Mouse (Mus musculus): ENCODE measurements at regions not wholly inside any gene's neighbourhood (a gene's known extent, or its start where the extent isn't known, plus 50 kb on each side); places are given as distances from the start of the nearest gene placed in this dataset.

GRCm38 (mm10) chr16:93191174-93191573, 365.2 kb upstream of the Runx1 start:
- Histone ChIP-seq H3K27me3 (ENCODE audit: control insufficient read depth, insufficient read depth, insufficient read length) (no peaks in the 10 kb centered on the region), H3ac (ENCODE audit: control insufficient read depth, insufficient read length) (no peak overlapping the region), H3K4me2 (ENCODE audit: low read depth) (no peak overlapping the region), H3K36me3 (ENCODE audit: control insufficient read depth, insufficient read depth) (no peaks in the 10 kb centered on the region), H3K79me2 (ENCODE audit: control insufficient read depth, insufficient read depth) (no peaks in the 10 kb centered on the region), H3K4me3 (no peak overlapping the region)
- no peak for TF ChIP-seq REST (IDR thresholded peaks at IDR 0.05; ENCODE audit: insufficient read depth, insufficient read length)

GRCm38 (mm10) chr16:93190301-93190700, 364.4 kb upstream of the Runx1 start:
- Histone ChIP-seq H3K4me3 (no peak overlapping the region), H3K4me2 (ENCODE audit: low read depth) (no peak overlapping the region), H3K27me3 (ENCODE audit: control insufficient read depth, insufficient read depth, insufficient read length) (no peaks in the 10 kb centered on the region), H3ac (ENCODE audit: control insufficient read depth, insufficient read length) (no peak overlapping the region), H3K36me3 (ENCODE audit: control insufficient read depth, insufficient read depth) (no peaks in the 10 kb centered on the region), H3K79me2 (ENCODE audit: control insufficient read depth, insufficient read depth) (no peaks in the 10 kb centered on the region)
- TF ChIP-seq MYOD1 (IDR thresholded peaks at IDR 0.05; ENCODE audit: control insufficient read depth in 1 of 3, insufficient read length in 2 of 3, low read depth in 2 of 3), result no peak
- no peak for TF ChIP-seq CEBPB (IDR thresholded peaks at IDR 0.05; ENCODE audit: insufficient read depth, poor library complexity, severe bottlenecking)
- TF ChIP-seq POLR2AphosphoS2 (IDR thresholded peaks at IDR 0.05; ENCODE audit: insufficient read length, low read depth), result no peak
- TF ChIP-seq REST (IDR thresholded peaks at IDR 0.05; ENCODE audit: insufficient read depth, insufficient read length), result no peak
- no peak for TF ChIP-seq MAX (IDR thresholded peaks at IDR 0.05; ENCODE audit: low read depth)
- TF ChIP-seq SRF (IDR thresholded peaks at IDR 0.05; ENCODE audit: control insufficient read depth, insufficient read length, low read depth), result no peak
- TF ChIP-seq POLR2A (IDR thresholded peaks at IDR 0.05; ENCODE audit: insufficient read length, low read depth), result no peak
- TF ChIP-seq USF1 (IDR thresholded peaks at IDR 0.05; ENCODE audit: low read depth), result no peak
- no peak for TF ChIP-seq TCF3 (IDR thresholded peaks at IDR 0.05; ENCODE audit: insufficient read length, low read depth)
- TF ChIP-seq E2F4 (IDR thresholded peaks at IDR 0.05; ENCODE audit: insufficient read depth), result no peak
- no peak for TF ChIP-seq MYOG (IDR thresholded peaks at IDR 0.05; ENCODE audit: control insufficient read depth in 1 of 3, insufficient read depth in 1 of 3, insufficient read length in 2 of 3, low read depth in 2 of 3)
- no peak for TF ChIP-seq TCF12 (IDR thresholded peaks at IDR 0.05; ENCODE audit: insufficient read depth, poor library complexity, severe bottlenecking)

- Histone ChIP-seq H3K4me2 (ENCODE audit: low read depth) (no peak overlapping the region), H3ac (ENCODE audit: control insufficient read depth, insufficient read length) (no peak overlapping the region), H3K27me3 (ENCODE audit: control insufficient read depth, insufficient read depth, insufficient read length) (no peaks in the 10 kb centered on the region), H3K36me3 (ENCODE audit: control insufficient read depth, insufficient read depth) (no peaks in the 10 kb centered on the region), H3K79me2 (ENCODE audit: control insufficient read depth, insufficient read depth) (no peaks in the 10 kb centered on the region), H3K4me3 (no peak overlapping the region)
- TF ChIP-seq SRF (IDR thresholded peaks at IDR 0.05; ENCODE audit: control insufficient read depth, insufficient read length, low read depth) (no peak), TCF12 (IDR thresholded peaks at IDR 0.05; ENCODE audit: insufficient read depth, poor library complexity, severe bottlenecking) (no peak), REST (IDR thresholded peaks at IDR 0.05; ENCODE audit: insufficient read depth, insufficient read length) (no peak), TCF3 (IDR thresholded peaks at IDR 0.05; ENCODE audit: insufficient read length, low read depth) (no peak), MYOG (IDR thresholded peaks at IDR 0.05; ENCODE audit: control insufficient read depth in 1 of 3, insufficient read depth in 1 of 3, insufficient read length in 2 of 3, low read depth in 2 of 3) (no peak)
Measured at GRCm38 (mm10) chr16:93189875-93190274, 363.9 kb upstream of the Runx1 start.

GRCm38 (mm10) chr16:93189412-93189811, 363.5 kb upstream of the Runx1 start:
- H3ac ChIP-seq (ENCODE audit: control insufficient read depth, insufficient read length), result no peak overlapping the region
- H3K4me3 ChIP-seq, result no peak overlapping the region
- H3K4me2 ChIP-seq (ENCODE audit: low read depth), result no peak overlapping the region
- no peaks in the 10 kb centered on the region for H3K36me3 ChIP-seq (ENCODE audit: control insufficient read depth, insufficient read depth)
- H3K79me2 ChIP-seq (ENCODE audit: control insufficient read depth, insufficient read depth), result no peaks in the 10 kb centered on the region
- H3K27me3 ChIP-seq (ENCODE audit: control insufficient read depth, insufficient read depth, insufficient read length), result no peaks in the 10 kb centered on the region
- TF ChIP-seq TCF12 (IDR thresholded peaks at IDR 0.05; ENCODE audit: insufficient read depth, poor library complexity, severe bottlenecking) (no peak), MYOG (IDR thresholded peaks at IDR 0.05; ENCODE audit: control insufficient read depth in 1 of 3, insufficient read depth in 1 of 3, insufficient read length in 2 of 3, low read depth in 2 of 3) (no peak), CEBPB (IDR thresholded peaks at IDR 0.05; ENCODE audit: insufficient read depth, poor library complexity, severe bottlenecking) (peak; percentile 66; the same call in 1 of the 2 replicates), MYOD1 (IDR thresholded peaks at IDR 0.05; ENCODE audit: control insufficient read depth in 1 of 3, insufficient read length in 2 of 3, low read depth in 2 of 3) (no peak), REST (IDR thresholded peaks at IDR 0.05; ENCODE audit: insufficient read depth, insufficient read length) (no peak)

- Histone ChIP-seq H3K4me2 (ENCODE audit: low read depth) (no peak overlapping the region), H3K79me2 (ENCODE audit: control insufficient read depth, insufficient read depth) (no peaks in the 10 kb centered on the region), H3ac (ENCODE audit: control insufficient read depth, insufficient read length) (no peak overlapping the region), H3K27me3 (ENCODE audit: control insufficient read depth, insufficient read depth, insufficient read length) (no peaks in the 10 kb centered on the region), H3K36me3 (ENCODE audit: control insufficient read depth, insufficient read depth) (no peaks in the 10 kb centered on the region), H3K4me3 (no peak overlapping the region)
- TF ChIP-seq USF1 (IDR thresholded peaks at IDR 0.05; ENCODE audit: low read depth), result no peak
- no peak for TF ChIP-seq MYOD1 (IDR thresholded peaks at IDR 0.05; ENCODE audit: control insufficient read depth in 1 of 3, insufficient read length in 2 of 3, low read depth in 2 of 3)
- no peak for TF ChIP-seq POLR2A (IDR thresholded peaks at IDR 0.05; ENCODE audit: insufficient read length, low read depth)
- no peak for TF ChIP-seq E2F4 (IDR thresholded peaks at IDR 0.05; ENCODE audit: insufficient read depth)
- TF ChIP-seq REST (IDR thresholded peaks at IDR 0.05; ENCODE audit: insufficient read depth, insufficient read length), result no peak
- no peak for TF ChIP-seq TCF3 (IDR thresholded peaks at IDR 0.05; ENCODE audit: insufficient read length, low read depth)
- TF ChIP-seq MYOG (IDR thresholded peaks at IDR 0.05; ENCODE audit: control insufficient read depth in 1 of 3, insufficient read depth in 1 of 3, insufficient read length in 2 of 3, low read depth in 2 of 3), result no peak
- no peak for TF ChIP-seq TCF12 (IDR thresholded peaks at IDR 0.05; ENCODE audit: insufficient read depth, poor library complexity, severe bottlenecking)
- no peak for TF ChIP-seq MAX (IDR thresholded peaks at IDR 0.05; ENCODE audit: low read depth)
- no peak for TF ChIP-seq POLR2AphosphoS2 (IDR thresholded peaks at IDR 0.05; ENCODE audit: insufficient read length, low read depth)
- no peak for TF ChIP-seq SRF (IDR thresholded peaks at IDR 0.05; ENCODE audit: control insufficient read depth, insufficient read length, low read depth)
- no peak for TF ChIP-seq CEBPB (IDR thresholded peaks at IDR 0.05; ENCODE audit: insufficient read depth, poor library complexity, severe bottlenecking)
Measured at GRCm38 (mm10) chr16:93186554-93186953, 360.6 kb upstream of the Runx1 start.
